Mouse (Mus musculus) spleen, adult 2 months (tissue): ENCODE data around the gene Ddx6.

Source experiments
- CTCF ChIP-seq: fragments of 200-500 bp; IDR thresholded peaks from 2 replicates; pipeline ENCODE4 v1.5.1; 2011; ENCODE audit warnings: mild to moderate bottlenecking, inconsistent platforms; ENCODE audit not compliant: insufficient read depth, insufficient read length, insufficient replicate concordance; ENCODE audit errors: extremely low read depth
- POLR2A ChIP-seq: fragments of 200-500 bp; IDR thresholded peaks from 2 replicates; pipeline ENCODE4 v1.6.1; 2011; ENCODE audit warnings: low read depth, low read length, inconsistent platforms

DNA sequence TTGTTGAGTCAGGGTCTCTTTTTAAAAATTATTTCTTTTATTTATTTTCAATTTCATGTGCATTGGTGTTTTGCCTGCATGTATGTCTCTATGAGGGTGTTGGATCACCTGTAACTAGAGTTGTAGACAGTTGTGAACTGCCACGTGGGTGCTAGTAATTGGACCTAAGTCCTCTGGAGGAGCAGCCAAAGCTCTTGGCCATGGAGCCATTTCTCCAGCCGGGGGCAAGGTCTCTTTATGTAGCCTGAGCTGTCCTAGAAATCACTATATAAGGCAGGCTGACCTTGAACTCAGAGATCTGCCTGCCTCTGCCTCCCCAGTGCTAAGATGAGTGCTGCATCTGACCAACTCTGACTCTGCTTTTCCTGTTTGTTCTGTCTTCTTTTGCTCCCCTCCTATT lies 39.5 kb downstream of the Ddx6 start:
- TF ChIP-seq CTCF (no peak), POLR2A (no peak)
